Mouse (Mus musculus): ENCODE measurements at regions not wholly inside any gene's neighbourhood (a gene's known extent, or its start where the extent isn't known, plus 50 kb on each side); places are given as distances from the start of the nearest gene placed in this dataset.

GRCm38 (mm10) chr2:128536294-128536693 is 54.7 kb upstream of the Spdye4c start:
- DNase-seq (ENCODE audit: low spot score) = no peak

- no peak for DNase-seq (ENCODE audit: low spot score)
Measured at GRCm38 (mm10) chr2:128537425-128537824, 53.6 kb upstream of the Spdye4c start.

GRCm38 (mm10) chr2:128538736-128539135 is 52.3 kb upstream of the Spdye4c start:
- no peak for DNase-seq (ENCODE audit: low spot score)
